Mouse (Mus musculus) lung, adult 2 months (tissue): ENCODE measurements at regions not wholly inside any gene's neighbourhood (a gene's known extent, or its start where the extent isn't known, plus 50 kb on each side); places are given as distances from the start of the nearest gene placed in this dataset.

ENCODE experiments used
- CTCF ChIP-seq: fragments of 200-500 bp; IDR thresholded peaks from 2 replicates; pipeline ENCODE4 v1.5.1; 2011; ENCODE audit warnings: mild to moderate bottlenecking, low read length, control low read depth; ENCODE audit not compliant: insufficient read depth
- POLR2A ChIP-seq: fragments of 200-500 bp; IDR thresholded peaks from 2 replicates; pipeline ENCODE4 v1.6.1; 2011; ENCODE audit warnings: low read depth, mild to moderate bottlenecking, control low read depth, low read length, borderline replicate concordance; ENCODE audit errors: extremely low read depth

DNA sequence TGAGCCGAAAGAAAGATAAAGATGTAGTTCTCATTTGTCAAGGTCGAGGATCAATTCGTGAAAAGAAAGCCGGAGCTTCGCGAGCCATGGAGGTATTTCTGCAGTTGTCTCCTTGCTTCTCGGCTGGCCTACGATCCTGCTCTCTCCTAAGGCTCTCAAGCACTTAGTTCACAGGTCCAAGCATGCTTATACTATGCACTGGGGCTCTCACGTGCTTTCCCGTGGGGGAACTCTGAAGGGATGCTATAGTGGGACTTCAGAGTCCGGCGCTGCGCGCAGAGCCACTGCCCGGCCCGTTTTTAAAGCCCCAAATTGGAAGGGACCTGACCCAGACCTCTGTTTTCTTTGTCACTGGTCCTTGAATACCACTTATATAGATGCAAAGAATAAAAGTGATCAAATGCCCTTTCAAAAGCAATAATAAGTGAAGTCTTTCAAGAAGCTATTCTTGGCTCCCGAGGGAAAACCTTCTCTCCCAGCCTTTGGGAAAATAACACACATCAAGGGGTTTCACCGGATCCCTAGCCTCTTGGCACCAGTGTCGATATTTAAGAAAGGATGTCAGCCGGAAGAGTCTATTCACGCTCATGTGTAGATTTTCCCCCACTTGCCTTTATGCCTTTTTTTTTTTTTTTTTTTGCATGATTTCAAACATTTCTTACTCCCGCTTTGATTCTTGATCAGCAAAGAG, 348.3 kb upstream of the Kazn start:
- TF ChIP-seq CTCF (no peak), POLR2A (no peak)
